Mouse (Mus musculus) kidney, embryonic 15.5 days (tissue): ENCODE data around the gene Krtap3-1. TPM values are rescaled to one million over a fixed set of nuclear protein-coding genes. Genes with fewer than 3 reads are reported as not detected.
"Not testable (repeated sequence)": the region's sequence is repeated elsewhere in the genome, so short reads cannot be mapped to it uniquely, and the experiment has no call there.

ENCODE experiments used
- ATAC-seq: fragments of 200-750 bp; cut with Nextera tagmentation; replicated peaks from 2 replicates; pipeline ENCODE4 v1.8.0; 2017; ENCODE audit warnings: moderate TSS enrichment; ENCODE audit not compliant: low FRiP score
- H3K27ac ChIP-seq: fragments of 300-500 bp; sonication (generic); 2 replicates; pipeline ENCODE4 v1.5.1; 2015; ENCODE audit warnings: mild to moderate bottlenecking, inconsistent platforms
- H3K27me3 ChIP-seq: fragments of 300-500 bp; sonication (generic); 2 replicates; pipeline ENCODE4 v1.6.1; 2015; ENCODE audit warnings: inconsistent platforms
- H3K36me3 ChIP-seq: fragments of 300-500 bp; sonication (generic); 2 replicates; pipeline ENCODE4 v1.6.1; 2015; ENCODE audit warnings: inconsistent platforms
- H3K4me1 ChIP-seq: fragments of 300-500 bp; sonication (generic); 2 replicates; pipeline ENCODE4 v1.6.1; 2015; ENCODE audit warnings: inconsistent platforms
- H3K4me2 ChIP-seq: fragments of 300-500 bp; sonication (generic); 2 replicates; pipeline ENCODE4 v1.6.1; 2015; ENCODE audit warnings: moderate library complexity, mild to moderate bottlenecking, inconsistent platforms
- H3K4me3 ChIP-seq: fragments of 300-500 bp; sonication (generic); replicated peaks from 2 replicates; pipeline ENCODE4 v1.5.1; 2015; ENCODE audit warnings: mild to moderate bottlenecking, inconsistent platforms
- H3K9ac ChIP-seq: fragments of 300-500 bp; sonication (generic); 2 replicates; pipeline ENCODE4 v1.6.1; 2015; ENCODE audit warnings: mild to moderate bottlenecking, inconsistent platforms
- H3K9me3 ChIP-seq: fragments of 300-500 bp; sonication (generic); replicated peaks from 2 replicates; pipeline ENCODE4 v1.6.1; 2016; ENCODE audit warnings: inconsistent platforms
- WGBS: fragments of 180-500 bp; shearing (Covaris S2); methylation state at CpG from one replicate; pipeline ENCODE4 v1.1.7; 2015; ENCODE audit warnings: mixed read lengths; 5-methylcytosine and 5-hydroxymethylcytosine counted together
- polyA plus RNA-seq: library from polyadenylated mRNA; unstranded; fragments of >200 nt; fragmentation: Nextera tagmentation; extraction: Ambion mirVana; gene quantifications from 2 replicates; pipeline ENCODE4 v1.2.1, GENCODE M21; 2015

Gene Krtap3-1
- polyA plus RNA-seq, result not detected in 2 replicates

GRCm38 (mm10) chr11:99566530-99566929, at the start of gene Krtap3-1:
TSS of gene Krtap3-1 (minus strand) at chr11:99566630.
- Histone ChIP-seq H3K4me3 (no peak within 1 kb of the TSS), H3K27ac (no peak within 1 kb of the TSS), H3K4me1 (no peaks in the 10 kb centered on the region), H3K4me2 (no peak within 1 kb of the TSS), H3K36me3 (no peaks in the 10 kb centered on the region), H3K27me3 (no peaks in the 10 kb centered on the region), H3K9ac (no peak within 1 kb of the TSS), H3K9me3 (no peaks in the 10 kb centered on the region)
- no peak for ATAC-seq
- WGBS, result 69% methylated on average over 7 of the region's 7 CpGs

DNA sequence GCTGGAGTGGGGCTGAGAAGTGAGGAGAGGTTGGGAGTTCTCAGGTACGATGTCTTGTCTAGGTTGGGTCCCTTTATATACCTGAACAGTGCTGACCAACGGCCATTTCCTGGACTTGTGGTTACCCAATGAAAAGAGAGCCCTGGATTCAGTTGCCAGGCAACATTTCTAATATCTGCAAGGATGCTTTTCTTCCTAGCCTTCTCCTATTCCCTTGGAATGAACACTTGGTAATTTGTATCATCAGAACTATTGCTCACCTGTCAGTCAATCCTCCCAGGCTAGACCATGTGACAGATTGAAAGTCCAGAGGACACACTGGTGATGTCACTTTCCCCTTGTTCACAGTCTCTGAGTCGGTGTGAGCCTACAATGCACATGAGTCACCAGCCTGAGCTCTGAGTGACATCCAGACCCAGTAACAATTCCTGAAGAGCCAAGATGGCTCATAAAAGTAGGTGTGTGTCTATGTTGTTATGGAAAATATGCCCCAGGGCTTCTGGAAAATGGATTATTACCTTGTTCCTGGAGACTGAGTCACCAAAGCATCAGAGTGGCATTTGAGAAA, 48.5 kb upstream of the Krtap3-1 start, which contains the start of gene Krtap2-4:
Gene Krtap2-4, minus strand, starts transcription at position 51 of the 568 bp plus-strand sequence.
- no peaks in the 10 kb centered on the region for H3K4me1 ChIP-seq
- H3K27me3 ChIP-seq, result no peaks in the 10 kb centered on the region
- H3K9ac ChIP-seq, result no peak within 1 kb of the TSS
- H3K4me3 ChIP-seq, result no peak within 1 kb of the TSS
- 76% methylated on average over 3 of the region's 3 CpGs for WGBS
- H3K36me3 ChIP-seq, result no peaks in the 10 kb centered on the region
- no peak within 1 kb of the TSS for H3K27ac ChIP-seq
- H3K4me2 ChIP-seq, result no peak within 1 kb of the TSS
- ATAC-seq, result no peak
- no peaks in the 10 kb centered on the region for H3K9me3 ChIP-seq

DNA sequence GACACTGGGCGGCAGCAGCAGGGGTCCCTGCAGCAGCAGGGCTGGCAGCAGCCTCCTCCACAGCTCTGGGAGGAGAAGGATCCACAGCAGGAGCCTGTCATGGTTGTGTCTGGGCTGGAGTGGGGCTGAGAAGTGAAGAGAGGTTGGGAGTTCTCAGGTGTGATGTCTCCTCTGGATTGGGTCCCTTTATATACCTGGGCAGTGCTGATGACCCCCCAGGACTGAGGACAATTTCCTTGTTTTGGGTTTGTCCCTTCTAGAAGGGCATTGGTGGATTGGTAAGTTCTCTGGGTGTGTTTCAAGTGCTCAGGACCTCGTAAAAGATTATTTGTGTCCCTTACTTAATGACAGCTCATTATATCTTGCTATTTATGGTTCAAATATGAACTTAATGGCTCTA, 43.7 kb upstream of the Krtap3-1 start, which contains the start of gene Gm11937:
Gene Gm11937, minus strand, starts transcription at position 101 of the 400 bp plus-strand sequence.
- not testable (repeated sequence) for H3K4me2 ChIP-seq, H3K36me3 ChIP-seq, ATAC-seq, H3K4me3 ChIP-seq, H3K4me1 ChIP-seq, H3K9me3 ChIP-seq, H3K27ac ChIP-seq, H3K27me3 ChIP-seq, H3K9ac ChIP-seq
- WGBS, result 67% methylated on average over 1 of the region's 2 CpGs

DNA sequence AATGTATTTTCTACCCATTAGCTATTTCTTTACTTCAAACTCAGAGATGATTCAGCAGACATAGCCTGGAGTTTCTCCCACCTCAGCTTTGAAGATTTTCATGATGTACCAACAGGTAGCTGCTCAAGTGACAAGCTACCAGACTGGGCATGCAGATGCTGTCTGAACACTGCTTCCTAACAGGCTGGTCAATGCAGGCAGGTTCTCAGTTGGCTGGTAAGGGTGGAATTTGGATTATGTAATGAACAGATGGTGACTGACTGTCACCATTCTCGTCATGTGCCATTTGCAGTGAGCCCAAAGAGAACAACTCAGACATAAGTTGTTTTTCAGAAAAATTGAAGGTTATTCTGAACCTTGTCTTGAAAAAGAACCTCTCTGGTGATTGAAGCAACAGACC, 42.7 kb upstream of the Krtap3-1 start:
- H3K4me1 ChIP-seq, result no peaks in the 10 kb centered on the region
- 0 out of 2 replicates have a peak, but pooled peaks cover 3% of the 10 kb centered on the region for H3K27me3 ChIP-seq
- no peak for ATAC-seq
- no peak overlapping the region for H3K4me2 ChIP-seq
- no peaks in the 10 kb centered on the region for H3K9me3 ChIP-seq
- WGBS, result 74% methylated on average over 1 of the region's 1 CpGs
- H3K9ac ChIP-seq, result no peak overlapping the region
- H3K4me3 ChIP-seq, result no peak overlapping the region
- H3K27ac ChIP-seq, result no peak overlapping the region
- H3K36me3 ChIP-seq, result no peaks in the 10 kb centered on the region

- H3K36me3 ChIP-seq, H3K4me2 ChIP-seq, H3K9ac ChIP-seq, H3K9me3 ChIP-seq, ATAC-seq, H3K27ac ChIP-seq, H3K27me3 ChIP-seq, H3K4me3 ChIP-seq, H3K4me1 ChIP-seq: not testable (repeated sequence)
- 47% methylated on average over 1 of the region's 1 CpGs for WGBS
These were observed 36.8 kb upstream of the Krtap3-1 start, which contains the start of gene Gm11938 for GRCm38 (mm10) chr11:99603208-99603607. TSS of gene Gm11938 (minus strand) at chr11:99603308.

GRCm38 (mm10) chr11:99597742-99598141, 31.3 kb upstream of the Krtap3-1 start, which contains the start of gene Krtap9-3:
TSS of gene Krtap9-3 (minus strand) at chr11:99598105.
- not testable (repeated sequence) for H3K9me3 ChIP-seq, H3K4me3 ChIP-seq, H3K4me2 ChIP-seq, H3K9ac ChIP-seq, H3K36me3 ChIP-seq, ATAC-seq, H3K4me1 ChIP-seq, H3K27ac ChIP-seq, H3K27me3 ChIP-seq
- 73% methylated on average over 6 of the region's 6 CpGs for whole genome bisulfite sequencing

DNA sequence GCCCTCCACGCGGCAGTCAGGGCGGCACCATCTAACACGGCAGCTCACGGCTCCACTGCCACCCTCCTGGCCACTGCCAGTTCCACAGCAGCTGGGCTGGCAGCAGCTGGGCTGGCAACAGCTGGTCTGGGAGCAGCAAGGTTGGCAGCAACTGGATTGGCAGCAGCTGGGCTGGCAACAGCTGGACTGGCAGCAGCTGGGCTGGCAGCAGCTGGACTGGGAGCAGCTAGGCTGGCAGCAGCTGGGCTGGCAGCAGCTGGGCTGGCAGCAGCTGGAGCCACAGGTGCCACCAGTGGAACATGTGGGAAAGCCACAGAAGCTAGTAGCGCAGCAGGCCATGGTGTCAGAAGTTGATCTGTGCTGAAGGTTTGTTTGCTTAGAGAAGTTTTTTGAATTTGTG, 24.6 kb upstream of the Krtap3-1 start, which contains the start of gene Krtap1-3:
Gene Krtap1-3, minus strand, starts transcription at position 359 of the 400 bp plus-strand sequence.
- H3K36me3 ChIP-seq, result no peaks in the 10 kb centered on the region
- no peaks in the 10 kb centered on the region for H3K9me3 ChIP-seq
- no peak within 1 kb of the TSS for H3K4me3 ChIP-seq
- no peak within 1 kb of the TSS for H3K27ac ChIP-seq
- 78% methylated on average over 6 of the region's 6 CpGs for WGBS
- H3K4me2 ChIP-seq, result no peak within 1 kb of the TSS
- no peak within 1 kb of the TSS for H3K9ac ChIP-seq
- H3K4me1 ChIP-seq, result no peaks in the 10 kb centered on the region
- H3K27me3 ChIP-seq, result no peaks in the 10 kb centered on the region
- ATAC-seq, result no peak

DNA sequence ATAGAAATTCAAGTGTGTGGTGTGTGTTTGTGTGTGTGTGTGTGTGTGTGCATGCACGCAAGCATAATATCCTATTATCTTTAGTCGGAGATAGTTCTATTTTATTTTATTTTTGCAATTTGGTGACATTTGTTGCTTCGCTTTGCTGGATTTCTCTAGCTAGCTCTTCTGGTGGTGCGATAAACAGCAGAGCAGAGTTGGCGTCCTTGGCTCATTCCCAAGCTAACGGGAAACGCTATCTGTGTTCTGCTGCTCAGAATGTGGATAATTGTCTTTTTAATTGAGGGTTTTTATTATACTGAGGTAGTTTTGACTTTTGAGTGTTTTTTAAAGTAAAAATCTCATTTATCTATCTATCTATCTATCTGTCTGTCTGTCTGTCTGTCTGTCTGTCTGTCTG, 18.7 kb upstream of the Krtap3-1 start:
- H3K4me1 ChIP-seq, result no peaks in the 10 kb centered on the region
- H3K36me3 ChIP-seq, result no peaks in the 10 kb centered on the region
- 89% methylated on average over 7 of the region's 7 CpGs for WGBS
- ATAC-seq, result no peak
- no peak overlapping the region for H3K9ac ChIP-seq
- no peak overlapping the region for H3K4me2 ChIP-seq
- H3K4me3 ChIP-seq, result no peak overlapping the region
- no peak overlapping the region for H3K27ac ChIP-seq
- no peaks in the 10 kb centered on the region for H3K27me3 ChIP-seq
- H3K9me3 ChIP-seq, result no peaks in the 10 kb centered on the region

DNA sequence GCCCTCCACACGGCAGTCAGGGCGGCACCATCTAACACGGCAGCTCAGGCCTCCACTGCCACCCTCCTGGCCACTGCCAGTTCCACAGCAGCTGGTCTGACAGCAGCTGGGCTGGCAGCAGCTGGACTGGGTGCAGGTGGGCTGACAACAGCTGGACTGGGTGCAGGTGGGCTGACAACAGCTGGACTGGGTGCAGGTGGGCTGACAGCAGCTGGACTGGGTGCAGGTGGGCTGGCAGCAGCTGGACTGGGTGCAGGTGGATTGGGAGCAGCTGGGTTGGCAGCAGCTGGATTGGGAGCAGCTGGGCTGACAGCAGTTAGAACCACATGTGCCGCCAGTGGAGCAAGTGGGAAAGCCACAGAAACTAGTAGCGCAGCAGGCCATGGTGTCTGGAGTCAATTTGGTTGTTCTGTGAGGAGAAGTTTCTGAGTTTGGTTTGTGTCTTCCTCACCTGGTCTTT, 16.8 kb upstream of the Krtap3-1 start, which contains the start of gene Krtap1-4:
Gene Krtap1-4, minus strand, starts transcription at position 410 of the 460 bp plus-strand sequence.
- Histone ChIP-seq H3K4me3 (no peak within 1 kb of the TSS), H3K4me1 (no peaks in the 10 kb centered on the region), H3K36me3 (no peaks in the 10 kb centered on the region), H3K27ac (no peak within 1 kb of the TSS), H3K27me3 (no peaks in the 10 kb centered on the region), H3K9me3 (no peaks in the 10 kb centered on the region), H3K4me2 (no peak within 1 kb of the TSS), H3K9ac (no peak within 1 kb of the TSS)
- no peak for ATAC-seq
- 81% methylated on average over 5 of the region's 5 CpGs for WGBS

DNA sequence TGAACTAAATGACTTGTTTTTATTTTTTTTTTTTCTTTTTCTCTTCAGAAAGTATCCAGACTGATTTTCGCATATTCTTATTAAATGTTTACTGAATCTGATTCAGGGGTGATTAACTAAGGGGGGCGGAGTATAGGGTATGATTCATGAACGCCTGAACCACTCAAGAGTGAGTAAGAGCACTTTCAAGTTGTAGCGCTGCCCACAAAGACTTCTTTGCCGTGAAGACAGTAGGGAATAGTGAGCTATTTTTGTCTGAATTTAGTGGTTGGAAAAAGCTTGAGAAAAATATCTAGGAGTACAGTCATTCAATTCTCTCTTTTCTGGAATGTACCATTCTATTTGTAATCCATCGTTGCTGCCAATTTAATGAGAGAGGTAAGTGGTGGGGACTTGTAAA, 15.1 kb upstream of the Krtap3-1 start:
- Histone ChIP-seq H3K27ac (no peak overlapping the region), H3K4me2 (no peak overlapping the region), H3K4me3 (no peak overlapping the region), H3K9me3 (no peaks in the 10 kb centered on the region), H3K9ac (no peak overlapping the region), H3K36me3 (no peaks in the 10 kb centered on the region), H3K4me1 (no peaks in the 10 kb centered on the region), H3K27me3 (no peaks in the 10 kb centered on the region)
- WGBS, result 82% methylated on average over 6 of the region's 6 CpGs
- ATAC-seq, result no peak

DNA sequence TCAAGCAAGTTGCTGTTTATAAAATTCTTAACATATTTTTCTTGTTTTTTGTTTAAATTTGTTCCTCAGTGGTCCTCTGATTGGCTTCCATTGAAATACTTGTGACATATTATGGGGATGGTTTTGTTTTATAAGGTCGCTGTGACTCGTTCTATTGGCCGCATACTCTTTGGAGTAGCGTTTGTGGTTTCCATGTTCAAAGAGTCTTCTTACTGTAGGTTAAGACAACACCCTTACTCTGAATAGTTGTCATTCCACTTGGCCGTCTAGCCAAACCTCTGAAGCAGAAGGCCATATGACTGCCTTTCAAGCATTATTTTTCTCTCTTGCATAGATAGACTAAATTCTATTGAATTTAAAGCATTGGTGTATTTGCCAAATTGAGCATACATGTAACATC, 14.6 kb upstream of the Krtap3-1 start:
- no peak overlapping the region for H3K27ac ChIP-seq
- no peaks in the 10 kb centered on the region for H3K36me3 ChIP-seq
- no peak overlapping the region for H3K9ac ChIP-seq
- WGBS, result 91% methylated on average over 5 of the region's 5 CpGs
- no peaks in the 10 kb centered on the region for H3K4me1 ChIP-seq
- ATAC-seq, result no peak
- H3K4me3 ChIP-seq, result no peak overlapping the region
- H3K27me3 ChIP-seq, result no peaks in the 10 kb centered on the region
- no peak overlapping the region for H3K4me2 ChIP-seq
- H3K9me3 ChIP-seq, result no peaks in the 10 kb centered on the region

- H3K4me3 ChIP-seq, result no peak within 1 kb of the TSS
- no peak within 1 kb of the TSS for H3K9ac ChIP-seq
- 83% methylated on average over 6 of the region's 6 CpGs for WGBS
- H3K27ac ChIP-seq, result no peak within 1 kb of the TSS
- H3K4me2 ChIP-seq, result no peak within 1 kb of the TSS
- no peaks in the 10 kb centered on the region for H3K4me1 ChIP-seq
- no peaks in the 10 kb centered on the region for H3K36me3 ChIP-seq
- no peak for ATAC-seq
- H3K27me3 ChIP-seq, result no peaks in the 10 kb centered on the region
- H3K9me3 ChIP-seq, result no peaks in the 10 kb centered on the region
These were observed 14.2 kb upstream of the Krtap3-1 start, which contains the start of gene Krtap1-5 for GRCm38 (mm10) chr11:99580636-99581035. TSS of gene Krtap1-5 (minus strand) at chr11:99581016.
